Mouse (Mus musculus) liver, embryonic 14.5 days (tissue): ENCODE results near the gene Kazn.

Experiments used
- CTCF ChIP-seq: IDR thresholded peaks from 2 replicates; pipeline ENCODE4 v1.5.1; 2016; ENCODE audit warnings: antibody characterized with exemption, low read depth, control low read depth
- EP300 ChIP-seq: IDR thresholded peaks from 2 replicates; pipeline ENCODE4 v1.6.1; 2016; ENCODE audit warnings: antibody characterized with exemption, low read depth

DNA sequence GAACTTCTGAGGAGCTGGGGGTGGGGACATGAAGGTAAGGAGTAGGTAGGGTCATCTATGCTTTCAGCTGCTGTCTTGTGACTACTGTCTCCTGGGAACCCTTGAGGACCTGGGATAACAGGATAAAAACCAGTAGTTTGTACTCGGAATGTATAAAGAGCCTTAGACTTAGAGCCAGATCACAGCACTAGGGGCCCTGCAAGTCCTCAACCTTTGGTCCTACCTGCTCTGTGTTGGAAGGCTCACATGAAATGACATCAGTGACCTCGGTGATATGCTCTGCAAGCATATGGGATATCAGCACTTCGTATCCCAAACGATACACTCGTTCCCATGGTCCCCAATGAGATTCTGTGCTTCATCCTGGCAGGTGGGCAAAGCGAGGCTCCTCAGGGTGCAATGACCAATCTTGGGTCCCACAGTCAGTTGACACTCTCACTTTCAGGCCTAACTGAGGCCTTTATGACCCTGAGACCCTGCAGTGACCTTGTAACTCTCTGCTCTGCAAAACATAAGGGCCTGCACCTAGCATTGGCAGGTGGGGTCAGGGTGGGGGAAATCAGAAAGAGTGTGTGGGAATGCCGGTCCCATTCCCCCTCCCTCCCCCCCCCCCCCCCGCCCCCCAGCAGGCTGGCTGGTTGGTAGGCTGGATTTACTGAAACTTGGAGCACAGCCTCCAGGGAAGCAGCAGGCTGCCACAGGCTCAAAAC is 67.3 kb downstream of the Kazn start:
- TF ChIP-seq CTCF (no peak), EP300 (no peak)
